Mouse (Mus musculus): Measurements from ENCODE around the gene Tulp1.
"Not testable (repeated sequence)": the region's sequence is repeated elsewhere in the genome, so short reads cannot be mapped to it uniquely, and the experiment has no call there.

The Tulp1 gene

DNA sequence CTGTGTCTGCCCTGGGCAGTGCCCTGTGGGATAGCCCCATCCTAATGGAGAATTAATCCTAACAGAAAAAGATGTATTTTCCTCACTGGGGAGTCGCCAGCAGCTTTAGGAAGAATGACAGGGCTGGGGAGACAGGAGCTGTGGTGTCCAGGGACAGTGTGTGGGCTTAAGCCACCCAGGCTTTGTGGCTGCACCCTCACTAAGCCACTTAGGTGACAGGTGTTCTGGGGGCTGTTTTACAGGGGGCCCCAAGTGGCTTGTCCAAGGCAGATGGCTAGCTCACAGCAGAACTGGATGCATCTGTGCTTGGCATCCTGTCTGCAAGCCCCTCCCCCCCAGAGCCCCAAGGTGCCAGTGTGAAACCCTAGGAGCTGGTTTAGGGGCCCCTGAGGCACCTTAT is 6.9 kb upstream of the Tulp1 start:
- in situ Hi-C loops (cut with MboI; ENCODE audit: unreplicated experiment in 2 of 2): loop anchor here in 1 of 2 experiments (10.0 kb wide), 1 partner anchor 163 kb away; the partner anchor contains the start of gene Armc12

DNA sequence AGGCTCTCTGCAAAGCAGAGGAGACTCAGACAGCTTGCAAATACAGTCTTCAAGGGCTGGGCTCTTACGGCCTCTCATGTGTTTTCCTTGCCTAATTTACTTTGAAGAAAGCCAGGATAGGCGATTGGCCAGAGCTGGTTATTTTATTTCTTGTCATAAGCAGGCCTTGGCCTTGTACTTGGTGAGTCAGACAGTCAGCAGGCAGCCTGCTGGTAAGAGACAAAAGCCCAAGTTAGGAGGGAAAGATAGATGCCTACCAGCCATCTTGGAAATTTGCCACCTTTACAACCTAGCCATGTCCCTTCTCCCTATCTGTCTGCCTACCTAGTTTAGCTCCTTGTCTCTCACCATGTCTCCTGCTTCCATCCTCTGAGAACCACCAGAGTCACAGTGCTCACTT is 6.3 kb upstream of the Tulp1 start:
- in situ Hi-C loops (cut with MboI; ENCODE audit: unreplicated experiment in 2 of 2): loop anchor here in 1 of 2 experiments (10.0 kb wide), 1 partner anchor 164 kb away; the partner anchor contains the start of gene Armc12

DNA sequence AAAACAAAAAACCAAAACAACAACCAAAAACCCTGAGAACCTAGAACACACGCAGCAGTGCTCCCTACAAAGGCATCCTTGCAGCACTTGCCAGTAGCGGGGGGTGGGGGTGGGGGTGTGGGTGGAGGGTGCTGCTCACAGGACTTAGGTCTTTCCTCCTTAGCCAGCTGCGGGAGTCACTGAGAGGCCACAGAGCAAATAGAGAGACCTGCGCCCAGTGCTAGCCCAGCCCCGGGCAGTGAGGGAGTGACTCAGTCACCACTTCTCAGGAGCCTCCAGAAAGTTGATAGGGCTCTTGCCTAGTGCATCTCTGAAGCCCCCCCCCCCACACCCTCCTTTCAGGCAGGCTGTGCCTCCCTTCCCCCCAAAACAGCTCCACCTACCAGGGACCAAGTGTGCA is 4.0 kb upstream of the Tulp1 start:
- in situ Hi-C loops (cut with MboI; ENCODE audit: unreplicated experiment in 2 of 2): loop anchor here (5.0 kb wide), 2 partner anchors 162 to 167 kb away; partner anchors contain the start of gene Def6 (in 1 of the 2)

DNA sequence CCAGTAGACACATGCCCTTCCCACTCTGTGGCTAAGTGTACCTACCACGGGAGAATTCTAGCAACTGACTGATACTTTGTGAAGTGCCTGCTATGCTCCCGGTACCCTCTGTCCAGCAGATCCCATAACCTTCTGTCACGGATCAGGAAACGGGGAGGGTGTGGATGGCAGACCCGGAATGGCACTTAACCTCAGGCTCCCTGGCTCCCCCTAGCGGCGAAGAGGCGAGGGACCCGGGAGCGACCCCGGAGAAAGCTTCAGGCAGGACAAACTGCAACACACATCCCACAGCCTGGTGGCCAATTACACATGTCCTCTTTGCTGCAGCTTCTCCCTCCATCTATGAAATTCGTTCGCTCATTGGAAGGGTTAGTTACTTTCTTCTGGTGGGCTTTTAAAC is 3.4 kb upstream of the Tulp1 start:
- in situ Hi-C loops (cut with MboI; ENCODE audit: unreplicated experiment in 2 of 2): loop anchor here (5.0 kb wide), 2 partner anchors 161 to 166 kb away; partner anchors contain the start of gene Def6 (in 1 of the 2)

DNA sequence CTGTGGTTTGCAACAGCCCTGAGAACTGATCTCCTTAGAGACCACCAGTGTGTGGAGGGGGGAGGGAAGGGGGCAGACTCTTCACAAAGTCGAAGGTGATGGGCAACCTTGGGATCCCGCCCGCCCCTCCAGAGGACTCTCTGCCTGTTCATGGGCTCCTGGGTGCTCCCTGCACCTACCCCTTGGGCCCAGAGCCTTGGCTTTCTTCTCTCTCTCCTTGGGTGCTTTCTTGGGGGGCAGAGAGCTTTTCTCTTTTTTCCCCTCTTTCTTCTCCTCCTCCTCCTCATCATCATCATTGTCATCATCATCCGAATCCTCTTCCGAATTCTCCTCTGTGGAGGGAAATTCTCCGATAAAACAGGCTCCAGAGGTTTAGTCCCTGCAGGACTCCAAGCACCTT is 1.5 kb downstream of the Tulp1 start:
- in situ Hi-C loops (cut with MboI; ENCODE audit: unreplicated experiment in 2 of 2): no loop called here

DNA sequence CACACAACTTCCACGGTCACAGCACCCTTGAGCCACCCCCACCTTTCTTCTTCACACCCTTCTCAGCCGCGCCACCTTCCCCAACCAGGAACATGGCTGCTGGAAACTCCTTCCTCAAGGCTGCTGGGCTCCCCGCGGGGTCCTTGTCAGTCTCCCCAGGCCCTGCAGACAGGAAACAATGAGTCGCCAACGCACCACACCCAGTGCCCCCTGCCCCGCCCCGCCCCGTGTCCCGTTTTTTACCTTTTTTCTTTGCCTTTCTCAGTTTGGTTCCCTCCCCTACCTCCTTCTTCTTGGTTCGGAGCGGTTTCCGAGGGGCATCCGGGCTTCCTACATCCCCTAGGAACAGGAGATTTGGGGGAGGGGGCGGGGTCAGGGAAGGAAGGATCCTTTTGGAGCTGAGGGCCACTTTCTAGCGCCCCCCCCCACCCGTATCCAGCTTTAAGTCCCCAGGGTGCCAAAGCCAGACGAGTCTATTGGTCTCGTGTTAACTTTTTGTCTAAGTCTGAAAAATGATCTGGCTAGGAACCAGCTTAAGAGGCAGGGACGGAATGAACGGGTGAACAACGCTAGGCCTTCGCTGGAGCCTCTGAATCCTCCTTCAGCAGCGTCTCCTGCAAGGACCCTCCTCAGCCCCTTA is 2.2 kb downstream of the Tulp1 start:
- in situ Hi-C loops (cut with MboI; ENCODE audit: unreplicated experiment in 2 of 2): no loop called here

DNA sequence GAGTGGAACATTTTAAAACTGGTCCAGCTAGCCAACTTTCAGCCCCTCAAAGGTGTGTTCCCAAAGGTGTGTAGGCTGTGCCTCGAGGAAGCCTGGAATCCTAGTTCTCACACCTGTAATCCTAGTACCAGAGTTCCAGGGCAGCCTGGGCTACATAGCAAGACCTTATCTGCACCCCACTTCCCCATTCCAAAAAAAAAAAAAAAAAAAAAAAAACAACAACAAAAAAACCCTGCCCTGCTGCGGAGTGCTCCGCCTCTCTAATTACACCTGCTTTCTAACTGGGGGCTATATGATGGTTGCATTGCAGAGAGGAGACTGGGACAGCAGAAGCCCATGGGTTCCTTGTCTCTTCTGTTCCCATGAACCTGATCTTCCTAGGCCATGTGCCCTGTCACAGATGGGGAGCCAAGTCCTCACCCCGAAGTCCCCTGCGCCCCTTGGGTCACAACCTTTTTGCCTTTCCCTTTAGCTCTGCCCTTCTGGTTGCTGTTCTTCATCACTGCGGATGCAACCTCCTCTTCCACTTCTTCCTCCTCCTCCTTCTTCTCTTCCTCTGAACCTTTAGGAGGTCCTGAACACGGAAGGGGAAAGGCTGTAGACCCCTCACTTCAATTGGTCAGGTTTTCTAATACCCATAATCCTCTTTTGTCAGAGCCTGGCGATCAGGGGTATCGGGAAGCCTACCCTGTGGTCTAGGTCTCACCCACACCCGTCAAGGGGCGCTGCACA is 2.9 kb downstream of the Tulp1 start:
- in situ Hi-C loops (cut with MboI; ENCODE audit: unreplicated experiment in 2 of 2): no loop called here

DNA sequence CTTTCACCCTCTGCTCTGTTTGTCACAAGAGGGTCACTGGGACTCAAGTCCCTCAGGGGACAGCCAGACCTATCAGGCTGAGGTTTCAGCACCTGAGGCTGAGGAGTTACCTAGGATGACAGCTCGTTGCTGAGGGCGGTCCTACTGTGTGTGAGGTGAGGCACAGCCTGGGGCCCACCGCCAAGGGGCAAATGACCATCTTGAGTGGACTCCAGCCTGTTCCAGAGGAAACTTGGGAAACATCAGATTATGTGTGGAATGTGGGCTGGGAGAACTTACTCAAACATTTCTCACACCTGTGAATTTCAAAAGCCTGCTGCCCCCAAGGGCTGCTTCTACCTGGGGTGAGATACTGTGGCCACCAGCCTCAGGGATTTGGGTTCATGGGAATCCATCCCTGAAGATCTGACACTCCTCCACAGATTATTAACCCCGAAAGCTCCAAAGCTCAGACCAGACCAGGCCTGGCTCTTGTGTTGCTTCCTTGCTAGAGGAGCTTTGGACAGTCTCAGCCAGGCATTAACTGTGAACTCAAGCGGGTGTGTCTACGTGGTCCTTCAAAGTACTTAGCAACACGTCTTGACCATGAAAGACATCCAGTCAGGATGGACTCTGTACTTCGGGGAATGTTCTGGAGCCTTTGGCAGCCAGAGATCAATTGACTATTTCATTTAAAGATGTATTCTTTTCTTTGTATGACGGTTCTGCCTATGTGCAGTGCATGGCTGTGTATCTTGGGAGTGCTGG is 4.3 kb downstream of the Tulp1 start:
- in situ Hi-C loops (cut with MboI; ENCODE audit: unreplicated experiment in 2 of 2): no loop called here

DNA sequence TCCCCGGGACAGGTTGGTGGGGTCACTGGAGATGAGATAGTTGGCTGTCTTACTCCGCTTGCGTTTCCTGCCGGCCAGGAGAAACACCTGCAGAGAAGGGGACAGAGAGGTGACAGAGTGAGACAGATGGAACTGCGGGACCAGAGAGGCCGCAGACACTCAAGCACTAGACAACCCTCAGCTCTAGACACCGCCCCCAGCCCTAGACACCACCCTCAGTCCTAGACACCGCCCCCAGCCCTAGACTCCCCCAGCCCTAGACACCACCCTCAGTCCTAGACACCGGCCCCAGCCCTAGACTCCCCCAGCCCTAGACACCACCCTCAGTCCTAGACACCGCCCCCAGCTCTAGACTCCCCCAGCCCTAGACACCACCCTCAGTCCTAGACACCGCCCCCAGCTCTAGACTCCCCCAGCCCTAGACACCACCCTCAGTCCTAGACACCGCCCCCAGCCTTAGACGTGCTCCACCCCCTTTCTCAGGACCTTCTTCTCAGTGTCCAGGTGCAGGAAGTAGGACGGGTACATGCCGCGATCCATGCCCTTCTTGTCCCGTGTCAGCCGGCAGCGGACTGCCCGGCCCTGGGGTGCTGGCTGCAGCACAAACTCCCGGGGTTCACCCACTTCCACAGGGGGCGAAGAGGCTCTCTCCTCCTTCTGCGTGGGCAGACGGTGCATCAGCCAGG is 6.3 kb downstream of the Tulp1 start:
- in situ Hi-C loops (cut with MboI; ENCODE audit: unreplicated experiment in 2 of 2): not testable (repeated sequence)

DNA sequence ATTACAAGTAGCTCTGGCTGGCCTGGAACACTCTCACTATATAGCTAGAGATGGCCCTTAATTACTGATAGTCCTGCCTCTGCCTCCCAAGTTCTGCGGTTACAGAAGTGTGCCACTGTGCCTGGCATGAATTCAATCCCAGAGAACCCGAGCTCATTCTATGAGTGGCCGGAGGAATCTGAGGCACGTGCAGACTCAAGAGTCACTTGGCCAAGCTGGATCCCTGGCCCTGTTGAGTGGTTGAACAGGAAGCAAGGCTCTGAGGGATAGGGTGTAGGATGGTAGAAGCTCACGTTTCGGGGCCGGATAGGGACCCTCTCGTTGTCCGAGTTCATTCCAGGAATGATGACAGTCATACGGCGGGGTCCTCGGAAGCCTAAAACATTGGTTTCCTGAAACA is 9.2 kb downstream of the Tulp1 start:
- in situ Hi-C loops (cut with MboI; ENCODE audit: unreplicated experiment in 2 of 2): no loop called here

DNA sequence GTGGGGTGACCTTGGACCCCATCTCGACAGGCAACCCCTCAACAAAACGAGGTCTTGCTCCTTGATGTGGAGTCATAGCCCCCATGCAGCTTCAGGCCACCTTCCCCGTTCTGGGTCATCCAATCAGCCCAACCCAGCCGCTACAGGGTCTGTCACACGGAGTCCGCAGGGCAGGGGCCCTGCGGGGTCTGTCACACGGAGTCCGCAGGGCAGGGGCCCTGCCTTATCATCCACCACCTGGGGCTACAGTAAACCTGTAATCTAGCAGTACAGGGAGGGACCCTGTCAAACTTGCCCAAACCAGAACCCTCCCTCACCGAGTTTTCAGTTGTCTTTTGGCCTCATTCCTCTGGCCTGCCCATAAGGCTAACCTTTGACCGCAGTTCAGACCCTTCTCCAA is 13.0 kb downstream of the Tulp1 start:
- in situ Hi-C loops (cut with MboI; ENCODE audit: unreplicated experiment in 2 of 2): no loop called here

DNA sequence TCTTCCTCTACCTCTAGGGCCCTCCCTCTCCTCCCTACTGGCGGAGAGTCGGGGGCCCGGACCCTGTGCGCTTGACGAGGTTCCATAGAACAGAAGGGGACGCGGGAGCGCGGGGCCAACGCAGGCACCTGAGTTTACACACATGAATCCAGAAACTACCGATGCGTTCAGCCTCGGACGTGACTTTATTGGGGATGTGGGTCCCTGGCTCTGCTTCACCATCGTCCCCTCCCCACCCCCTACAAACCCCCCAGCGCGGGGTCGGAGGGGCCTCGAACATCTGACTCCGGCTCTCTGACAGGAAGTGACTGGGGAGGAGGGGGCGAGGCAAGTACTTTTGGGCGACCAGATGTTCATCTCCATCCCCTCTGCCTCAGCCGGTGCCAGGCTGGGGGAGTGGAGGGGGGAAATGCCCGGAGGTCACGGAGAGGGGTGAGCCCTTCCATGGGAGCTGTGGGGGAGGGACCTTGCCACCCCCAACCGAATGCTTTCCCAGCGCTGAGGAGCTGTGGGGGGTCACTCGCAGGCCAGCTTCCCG is 13.6 kb downstream of the Tulp1 start:
- in situ Hi-C loops (cut with MboI; ENCODE audit: unreplicated experiment in 2 of 2): no loop called here

DNA sequence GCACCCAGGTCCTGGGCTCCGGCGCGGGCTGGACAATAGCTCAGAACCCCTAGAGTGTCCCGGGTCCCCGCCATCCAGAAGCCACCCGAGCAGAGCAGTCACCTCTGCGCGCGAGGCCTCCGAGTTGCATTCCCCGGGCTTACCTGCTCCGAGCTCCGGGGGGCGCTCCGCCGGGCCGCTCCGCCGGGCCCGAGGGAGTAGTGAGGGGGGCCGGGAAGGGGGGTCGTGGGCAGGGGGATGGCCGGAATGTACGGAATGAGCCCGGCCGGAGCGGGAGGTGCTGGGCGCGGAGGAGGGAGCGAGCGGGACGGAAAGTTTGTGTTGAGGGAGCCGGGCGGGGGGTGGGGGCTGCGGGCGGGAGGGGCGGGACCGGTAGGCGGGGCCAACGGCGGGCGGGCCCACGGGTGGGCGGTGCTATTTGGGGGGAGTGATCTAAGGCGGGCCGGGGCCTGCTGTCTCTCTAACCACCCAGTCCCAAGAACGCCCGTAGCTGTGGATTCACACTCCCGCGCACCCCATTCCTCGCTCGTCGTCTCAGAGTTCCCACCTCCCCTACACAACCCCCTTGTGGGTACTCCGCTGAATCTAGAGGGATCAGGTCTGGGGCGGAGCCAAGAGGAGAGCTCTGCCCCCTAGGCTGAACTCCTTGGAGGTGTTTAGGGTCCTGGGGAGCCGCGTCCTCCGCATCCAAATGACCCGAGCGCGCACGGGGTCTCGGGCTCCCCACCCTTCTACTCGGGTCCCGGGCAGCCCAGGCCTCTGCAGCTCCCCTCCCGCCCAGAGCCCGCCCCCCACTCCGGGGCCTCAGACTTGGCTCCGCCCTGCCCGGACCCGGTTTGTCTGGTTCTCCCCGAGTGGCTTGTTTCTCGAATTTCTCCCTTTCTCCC is 14.3 kb downstream of the Tulp1 start, which contains the start of gene Tead3:
Gene Tead3, minus strand, starts transcription at position 352 of the 887 bp plus-strand sequence.
- in situ Hi-C loops (cut with MboI; ENCODE audit: unreplicated experiment in 2 of 2): no loop called here

DNA sequence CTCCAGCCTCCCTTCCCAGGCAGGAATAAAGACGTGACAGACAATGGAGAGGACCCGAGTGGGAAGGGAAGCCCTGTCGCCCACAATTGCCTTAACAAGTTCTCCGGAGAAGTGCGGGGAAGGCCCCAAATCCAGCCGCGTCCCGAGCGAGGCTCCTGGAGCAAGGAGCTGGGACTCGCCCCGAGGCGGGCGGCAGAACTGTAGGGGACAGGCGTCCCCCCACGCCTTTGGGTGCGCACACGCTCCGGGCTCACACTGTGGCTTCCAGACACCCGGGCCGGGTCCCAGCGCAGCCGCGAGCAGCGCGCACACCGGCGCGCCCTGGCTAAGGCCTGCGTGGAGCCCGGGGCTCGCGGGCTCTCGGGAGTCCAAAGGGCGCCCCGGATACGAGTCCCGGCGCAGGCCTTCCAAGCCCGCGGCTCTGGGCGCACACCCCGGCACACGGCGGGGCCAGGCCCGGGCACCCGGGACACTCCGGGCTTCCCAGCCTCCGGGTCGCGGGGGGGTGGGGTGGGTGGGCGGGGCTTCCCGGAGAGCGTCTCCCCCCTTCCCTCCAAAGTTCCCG is 15.0 kb downstream of the Tulp1 start:
- in situ Hi-C loops (cut with MboI; ENCODE audit: unreplicated experiment in 2 of 2): no loop called here

DNA sequence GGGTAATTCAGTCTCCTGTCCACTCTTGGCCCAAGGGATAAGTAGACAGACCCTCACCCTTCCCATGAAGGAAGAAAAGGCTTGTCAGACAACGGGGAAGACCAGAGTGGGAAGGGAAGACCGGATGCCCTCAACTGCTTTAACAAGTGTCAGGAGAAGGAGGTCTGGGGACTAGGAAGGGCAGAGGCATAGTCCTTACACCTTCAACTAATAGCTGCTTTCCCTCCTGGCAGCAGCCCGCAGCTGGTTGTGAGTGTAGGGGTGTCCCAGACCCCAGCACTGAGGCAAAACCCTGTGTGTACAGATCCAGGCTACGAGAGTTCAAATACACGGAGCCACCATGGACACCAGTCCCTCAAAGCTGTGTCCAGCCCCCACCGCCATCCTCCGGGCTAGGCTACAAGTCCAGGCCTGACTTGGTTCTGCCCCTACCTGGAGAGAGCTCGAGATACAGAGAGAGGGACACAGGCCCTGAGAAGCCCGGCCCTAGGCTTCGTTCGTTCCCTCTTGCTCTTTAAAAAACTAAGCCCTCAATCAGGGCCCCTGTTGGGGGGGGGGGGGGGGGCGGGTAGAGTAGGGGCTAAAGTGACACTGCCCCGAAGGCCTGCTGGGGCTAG is 15.7 kb downstream of the Tulp1 start:
- in situ Hi-C loops (cut with MboI; ENCODE audit: unreplicated experiment in 2 of 2): no loop called here

DNA sequence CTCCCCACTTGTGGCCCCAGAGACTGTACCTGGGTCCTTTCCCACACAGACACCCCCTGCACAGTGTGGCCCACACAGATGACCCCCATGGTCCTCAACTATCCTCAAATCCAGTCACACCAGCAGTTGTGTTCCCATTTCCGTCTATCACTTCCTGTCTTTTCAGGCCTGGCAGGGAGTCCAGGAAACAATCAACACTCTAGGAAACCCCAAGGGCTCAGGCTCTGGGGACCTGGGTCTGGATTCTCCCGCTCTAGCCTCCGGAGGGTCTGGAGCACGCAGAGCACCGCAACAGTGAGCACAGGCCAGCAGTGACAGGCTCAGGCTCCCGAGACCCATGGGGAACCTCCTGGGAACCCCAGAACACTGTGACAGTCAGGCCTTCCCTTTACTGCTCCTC is 16.8 kb downstream of the Tulp1 start:
- in situ Hi-C loops (cut with MboI; ENCODE audit: unreplicated experiment in 2 of 2): no loop called here

DNA sequence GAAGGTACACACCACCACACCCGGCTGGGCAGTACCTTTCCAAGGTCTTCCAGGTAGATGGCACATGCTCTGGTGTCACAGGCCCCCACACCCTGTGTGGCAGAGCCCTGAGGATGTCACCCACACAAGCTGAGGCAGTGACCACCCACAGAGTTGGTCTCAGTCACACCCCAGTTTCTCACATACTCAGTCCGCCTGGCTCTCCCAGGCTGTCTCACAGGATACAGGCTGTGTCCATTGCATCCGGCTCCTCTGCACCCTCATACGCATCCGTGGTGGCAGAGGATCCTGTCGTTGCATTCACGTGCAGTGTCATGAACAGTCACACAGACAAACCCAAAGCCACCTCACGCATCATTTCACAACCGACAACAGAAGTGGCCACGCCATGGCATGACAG is 17.7 kb downstream of the Tulp1 start:
- in situ Hi-C loops (cut with MboI; ENCODE audit: unreplicated experiment in 2 of 2): no loop called here

DNA sequence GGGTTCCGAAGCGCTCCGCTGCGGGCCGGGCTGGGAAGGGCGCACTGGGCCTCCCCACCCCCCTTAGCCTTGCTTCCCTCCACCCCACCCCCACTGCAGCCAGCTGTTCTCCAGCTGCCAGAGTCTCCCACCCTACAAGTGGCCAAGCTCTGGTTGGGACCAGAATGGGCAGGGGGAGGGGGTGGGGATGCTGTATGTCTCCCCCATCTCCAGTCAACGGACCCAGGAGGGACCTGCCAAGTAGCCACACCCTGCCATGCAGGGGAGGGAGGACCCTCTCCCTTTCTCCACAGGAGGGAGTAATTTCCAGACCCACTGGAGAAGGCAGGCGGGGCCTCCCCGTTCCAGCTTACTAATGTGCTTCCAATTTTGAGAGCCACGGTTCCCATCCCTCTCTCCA is 19.1 kb downstream of the Tulp1 start:
- in situ Hi-C loops (cut with MboI; ENCODE audit: unreplicated experiment in 2 of 2): no loop called here

DNA sequence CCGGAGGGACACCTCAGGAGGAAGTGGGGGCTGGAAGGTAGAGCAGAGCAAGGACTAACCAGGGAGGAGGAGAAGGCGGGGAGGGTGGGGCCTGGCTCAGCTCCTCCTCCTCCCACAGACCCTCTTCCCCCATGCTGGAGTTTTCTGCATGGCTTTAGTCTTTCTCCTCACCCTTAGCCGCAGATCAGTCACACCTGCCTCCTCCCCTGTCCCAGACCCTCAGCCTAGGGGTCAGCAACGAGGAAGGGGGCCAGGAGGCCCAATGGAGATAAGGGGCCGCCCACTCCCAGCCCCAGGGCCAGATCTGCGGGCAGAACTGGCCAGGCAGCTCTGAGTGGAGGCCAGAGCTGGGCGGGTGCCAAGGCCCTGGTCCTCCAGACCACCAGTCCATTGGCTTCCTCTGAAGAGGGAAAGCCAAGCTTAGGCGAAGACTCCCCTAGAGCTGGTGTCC is 19.7 kb downstream of the Tulp1 start:
- in situ Hi-C loops (cut with MboI; ENCODE audit: unreplicated experiment in 2 of 2): no loop called here

Measured in v-Abl transformed pro-B cells (cell line).